Mouse (Mus musculus) brain, embryonic 14.5 days (tissue): ENCODE data around the gene Smim12.

Experiments used
- CTCF ChIP-seq: fragments of 200-500 bp; IDR thresholded peaks from 2 replicates; pipeline ENCODE4 v1.5.1; 2012; ENCODE audit warnings: inconsistent platforms, mild to moderate bottlenecking, moderate library complexity, borderline replicate concordance; ENCODE audit not compliant: insufficient read depth, insufficient read length; ENCODE audit errors: extremely low read depth
- POLR2A ChIP-seq: fragments of 200-500 bp; IDR thresholded peaks from 2 replicates; pipeline ENCODE4 v1.6.1; 2012; ENCODE audit warnings: mild to moderate bottlenecking, inconsistent platforms, borderline replicate concordance; ENCODE audit not compliant: poor library complexity, insufficient read depth, insufficient read length, severe bottlenecking; ENCODE audit errors: extremely low read depth

DNA sequence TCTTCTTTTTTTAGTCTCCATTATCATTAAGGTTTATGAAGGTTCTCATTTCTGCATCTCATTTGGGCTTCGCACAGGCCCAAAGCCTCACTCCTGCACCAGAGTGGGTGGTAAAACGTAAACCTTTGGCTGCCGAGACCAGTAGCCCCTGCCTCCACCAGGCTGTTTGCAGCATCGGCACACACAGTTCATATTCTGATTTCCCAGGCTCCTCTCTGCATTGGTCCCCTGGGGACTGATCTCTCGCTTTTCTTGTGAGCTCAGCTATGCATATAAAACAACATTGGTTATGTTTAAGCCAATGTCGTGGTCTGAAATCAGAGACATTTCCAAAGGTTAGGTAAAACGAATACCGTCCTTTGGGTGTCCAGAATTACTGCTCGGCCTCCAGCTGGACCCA lies 32.3 kb upstream of the Smim12 start:
- no peak for TF ChIP-seq CTCF
- no peak for TF ChIP-seq POLR2A
